Mouse (Mus musculus): ENCODE data around the gene Pakap.

DNA sequence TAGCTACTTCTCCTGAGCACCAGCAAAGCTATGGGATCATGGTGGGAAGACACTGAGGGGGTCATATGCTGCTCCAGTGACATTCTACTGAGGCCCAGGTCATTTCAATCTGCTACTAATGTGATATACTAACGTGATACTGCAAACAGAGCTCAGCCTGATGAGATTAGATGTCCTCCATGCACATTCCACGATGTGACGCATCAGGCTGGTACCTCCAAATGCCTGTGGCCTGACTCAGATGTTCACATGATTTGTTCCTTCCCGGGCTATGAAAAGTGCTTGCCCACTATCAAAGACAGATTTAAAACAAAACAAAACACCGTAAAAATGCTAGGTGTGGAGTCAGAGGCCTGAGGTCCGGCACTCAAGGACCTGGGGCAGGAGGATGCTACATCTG, 236.9 kb downstream of the Pakap start:
- TF ChIP-seq GATA1 (IDR thresholded peaks at IDR 0.05; ENCODE audit: borderline replicate concordance, low read length) = no peak
- no peak for TF ChIP-seq FLI1 (IDR thresholded peaks at IDR 0.05; ENCODE audit: low read length)

Measured in megakaryocyte, embryonic 14.5 days (primary cell).